Mouse (Mus musculus): ENCODE measurements around the gene Hmgcs2.

The Hmgcs2 gene

GRCm38 (mm10) chr3:98336661-98337654 lies 56.7 kb downstream of the Hmgcs2 start:
- DNase-seq (ENCODE audit: low spot score): no peak

DNA sequence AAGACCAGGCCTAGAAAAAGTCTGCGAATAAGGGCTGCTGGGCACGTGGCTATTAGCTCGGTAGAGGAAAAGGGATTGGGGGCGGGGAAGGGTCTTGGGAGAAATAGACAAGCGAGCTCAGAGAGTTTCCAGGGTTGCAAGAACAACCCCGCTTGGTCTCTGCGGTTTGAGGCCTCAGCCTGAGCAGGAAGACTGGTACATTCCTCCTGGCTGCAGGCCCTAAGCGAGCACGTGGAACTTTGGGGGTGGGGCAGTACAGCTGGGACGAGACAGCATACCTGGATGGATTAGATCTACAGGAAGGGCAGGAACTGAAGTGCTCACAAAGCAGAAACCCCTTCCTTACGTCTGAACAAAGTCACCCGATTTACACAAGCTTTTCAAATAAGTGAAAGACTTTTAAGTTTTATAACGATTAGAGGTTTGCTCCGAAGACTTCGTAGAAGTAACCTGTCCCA lies 58.4 kb downstream of the Hmgcs2 start:
- peak; percentile 77 for DNase-seq (ENCODE audit: low spot score)

DNA sequence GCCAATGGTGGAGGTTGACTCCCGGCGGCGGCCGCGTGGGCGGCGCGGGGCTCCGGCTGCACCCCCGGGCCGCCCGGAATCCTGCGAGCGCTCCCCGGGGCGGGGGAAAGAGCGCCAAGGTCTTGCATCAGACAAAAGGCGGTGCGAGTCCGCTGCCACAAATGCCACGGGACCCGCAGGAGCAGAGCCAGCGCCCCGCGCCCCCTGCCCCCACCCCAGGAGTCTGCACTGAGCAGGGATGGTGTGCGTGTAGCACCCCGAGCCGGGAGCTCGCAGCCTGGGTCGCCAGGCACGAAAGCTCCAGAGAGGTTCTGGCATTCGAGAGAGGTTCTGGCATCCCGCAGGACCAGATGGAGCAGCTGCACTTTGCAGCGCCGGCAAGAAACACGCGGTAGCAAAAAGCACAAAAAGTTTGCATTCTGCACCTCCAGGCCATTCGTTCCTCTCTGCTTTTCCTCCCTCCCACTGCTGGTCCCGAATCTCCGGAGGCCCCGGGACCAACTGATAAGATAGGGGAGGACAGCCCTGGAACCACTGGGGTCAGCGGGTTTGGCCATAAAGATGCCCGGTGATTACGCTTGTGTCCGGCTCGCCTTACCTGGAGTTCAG lies 59.0 kb downstream of the Hmgcs2 start:
- peak; percentile 77 for DNase-seq (ENCODE audit: low spot score)

GRCm38 (mm10) chr3:98339706-98340109 lies 59.5 kb downstream of the Hmgcs2 start, which contains the start of gene Phgdh:
Gene Phgdh, minus strand, starts transcription at chr3:98339990.
- DNase-seq (ENCODE audit: low spot score): peak; percentile 83

DNA sequence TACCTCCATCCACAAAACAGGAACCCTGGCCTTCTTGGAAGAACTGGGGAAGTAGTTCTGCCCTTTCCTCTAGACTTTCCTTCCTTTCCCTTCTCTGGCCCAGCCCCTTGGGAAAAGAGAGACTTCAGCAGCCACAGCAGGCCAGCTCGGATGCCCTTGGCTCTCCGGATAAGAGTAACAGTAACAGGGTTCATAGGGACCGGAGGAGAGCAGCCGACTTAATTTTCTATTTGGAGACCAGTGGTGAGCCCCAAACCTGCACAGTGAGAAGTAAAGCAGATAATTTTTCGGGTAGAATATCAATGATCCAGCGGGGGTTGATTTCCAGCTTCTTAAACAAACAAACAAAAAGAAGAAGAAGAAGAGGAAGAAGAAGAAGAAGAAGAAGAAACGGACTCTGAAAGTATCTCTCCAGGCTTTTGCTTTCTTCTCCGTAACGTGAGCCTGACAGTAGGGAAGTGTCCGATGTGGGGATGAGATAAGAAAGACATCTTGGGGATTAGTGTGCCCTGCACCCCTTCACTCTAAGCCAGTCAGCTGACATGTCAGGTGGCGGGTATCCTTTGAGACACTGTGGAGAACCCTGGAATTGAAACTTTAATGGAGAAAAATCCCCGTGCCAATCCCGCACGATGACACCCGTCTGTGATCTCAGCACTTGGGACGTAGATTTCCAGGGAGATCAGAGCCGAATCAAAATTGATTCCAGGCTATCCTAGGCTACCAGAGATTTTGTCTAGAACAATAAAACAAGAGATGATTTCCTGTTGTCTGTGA lies 60.8 kb downstream of the Hmgcs2 start:
- no peak for DNase-seq (ENCODE audit: low spot score)

DNA sequence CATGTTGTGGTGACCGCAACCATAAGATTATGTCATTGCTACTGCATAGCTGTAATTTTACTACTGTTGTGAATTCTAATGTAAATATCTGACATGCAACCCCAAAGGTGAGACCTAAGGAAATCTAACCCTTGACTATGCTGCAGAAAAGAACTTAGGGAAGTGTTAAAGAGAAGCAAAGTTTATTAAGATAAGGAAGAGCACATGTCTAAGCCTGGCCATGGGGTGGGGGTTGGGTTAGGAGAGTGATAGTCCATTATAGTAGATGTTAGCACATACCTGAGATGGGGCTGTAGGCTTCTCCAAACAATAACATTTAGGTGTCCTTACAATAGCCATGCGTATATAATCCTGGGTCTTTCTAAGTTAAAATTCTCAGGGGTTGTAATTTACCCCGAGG lies 63.0 kb downstream of the Hmgcs2 start:
- DNase-seq (ENCODE audit: low spot score): no peak

- DNase-seq (ENCODE audit: low spot score): no peak
Observed at GRCm38 (mm10) chr3:98348106-98348505, 67.9 kb downstream of the Hmgcs2 start.

DNA sequence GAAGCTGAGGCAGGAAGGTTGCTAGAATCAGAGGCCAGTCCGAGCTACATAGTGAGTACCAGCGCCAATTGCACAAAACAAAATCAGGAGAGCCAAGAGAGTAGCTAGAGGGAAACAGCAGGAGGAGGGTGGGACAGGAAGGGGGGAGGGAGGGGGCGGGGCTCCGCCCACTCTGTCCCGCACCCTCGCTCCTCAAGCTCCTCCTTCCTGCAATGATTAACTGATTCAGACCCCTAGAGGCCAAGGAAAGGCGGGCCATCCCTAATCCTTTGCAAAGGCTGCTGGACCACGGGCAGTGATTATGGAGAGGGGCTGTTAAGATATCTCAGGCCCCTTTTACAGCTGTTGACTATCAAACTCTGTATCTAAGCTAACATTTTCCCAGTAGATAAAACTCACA lies 68.5 kb downstream of the Hmgcs2 start:
- DNase-seq (ENCODE audit: low spot score): no peak

DNA sequence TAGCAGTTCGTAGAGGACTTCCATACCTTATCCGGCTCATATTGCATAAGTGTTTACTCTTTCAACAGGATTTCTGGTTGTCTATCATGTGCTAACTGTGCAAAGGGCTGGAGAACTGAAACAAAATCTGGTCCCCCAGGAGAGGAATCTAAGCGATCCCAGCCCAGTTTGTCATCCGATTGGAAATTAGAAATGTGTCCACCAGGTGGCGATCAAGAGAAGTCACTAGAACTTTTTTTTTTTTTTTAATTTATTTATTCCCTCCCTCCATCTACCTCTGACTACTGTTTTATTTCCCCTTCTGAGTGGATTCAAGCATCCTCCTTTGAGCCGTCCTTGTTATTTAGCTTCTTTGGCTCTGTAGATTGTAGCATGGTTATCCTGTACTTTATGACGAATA lies 73.7 kb downstream of the Hmgcs2 start:
- DNase-seq (ENCODE audit: low spot score): peak; percentile 88

DNA sequence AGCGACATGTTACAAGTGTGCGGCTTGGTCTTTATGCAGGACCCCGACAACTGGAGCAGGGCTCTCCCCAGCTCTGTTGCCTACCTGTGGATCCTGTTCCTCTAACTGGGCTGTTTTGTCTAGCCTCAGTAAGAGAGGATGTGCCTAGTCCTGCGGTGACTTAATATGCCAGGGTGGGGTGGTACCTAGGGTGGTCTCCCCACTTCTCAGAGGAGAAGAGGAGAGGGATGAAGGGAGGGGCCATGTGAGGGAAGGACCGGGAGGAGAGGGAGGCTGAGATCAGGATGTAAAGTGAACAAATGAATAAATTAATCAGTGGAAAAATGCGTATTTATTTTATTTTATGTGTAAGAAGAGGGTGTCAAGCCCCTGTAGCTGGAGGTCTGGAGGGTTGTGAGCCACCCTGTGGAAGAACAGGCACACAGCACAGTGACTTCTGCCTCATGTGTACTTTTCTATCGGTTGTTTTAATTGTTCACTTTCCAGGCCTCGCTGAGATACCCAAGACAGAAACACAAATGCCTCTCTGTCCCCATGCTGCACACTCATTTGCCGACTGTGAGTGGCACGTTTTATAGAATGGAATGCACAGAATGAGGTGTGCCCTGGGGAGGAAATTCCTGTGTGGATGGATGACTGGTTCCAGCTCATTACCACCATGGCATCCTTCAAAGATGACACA lies 75.2 kb downstream of the Hmgcs2 start:
- no peak for DNase-seq (ENCODE audit: low spot score)

DNA sequence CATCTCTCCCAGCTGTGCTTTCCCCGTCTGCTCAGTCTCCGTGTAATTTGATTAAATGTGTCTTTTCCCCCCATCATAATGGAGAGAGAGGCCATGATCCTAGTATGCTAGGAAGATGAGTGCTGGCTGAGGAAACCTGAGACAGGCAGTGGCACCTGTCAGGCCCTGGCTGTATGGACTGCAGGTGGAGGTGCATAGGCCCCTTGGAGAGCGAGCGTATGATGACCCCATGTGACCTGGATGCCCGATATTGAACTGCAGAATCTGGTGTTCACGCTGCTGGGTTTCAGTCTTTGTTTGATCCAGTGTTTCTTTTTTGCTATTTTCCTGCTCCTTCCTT lies 75.8 kb downstream of the Hmgcs2 start:
- DNase-seq (ENCODE audit: low spot score): no peak

GRCm38 (mm10) chr3:98356632-98357370 lies 76.6 kb downstream of the Hmgcs2 start:
- DNase-seq (ENCODE audit: low spot score): no peak
